Comparison of ENCODE assay signal across 21 mouse cellular contexts in the genomic region with DNA sequence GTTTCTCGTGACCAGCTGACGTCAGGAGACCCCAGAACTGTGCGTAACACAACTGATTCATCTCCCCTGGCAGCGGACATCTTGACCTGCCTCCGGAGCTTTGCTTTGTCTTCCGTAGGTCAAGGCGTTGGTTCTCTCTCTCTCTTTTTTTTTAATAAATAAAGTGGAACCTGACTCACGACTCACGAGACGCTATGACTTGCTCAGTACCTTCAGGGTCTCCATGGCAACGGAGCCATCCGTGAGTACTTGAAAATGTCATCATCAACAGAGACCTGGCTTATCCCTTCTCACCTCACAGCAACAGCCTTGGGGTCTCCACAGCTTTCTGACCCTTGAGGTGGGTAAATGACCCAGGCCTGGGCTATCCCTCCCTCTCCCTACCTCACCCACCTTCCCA.
"Had no signal": no experiment of that assay in that cellular context is flagged by ENCODE, and none has a peak within 500 bp of the region (broad histone marks: within the 10 kb centered on the region; RNA-seq: fewer than 3 reads in every experiment).

No protein-coding gene starts in this region.

- H3K9me3 ChIP-seq: limb, embryonic 12.5 days; limb, embryonic 15.5 days; midbrain, embryonic 12.5 days; neural tube, embryonic 13.5 days; stomach, embryonic 15.5 days had no signal

- H3K36me3 ChIP-seq: limb, embryonic 12.5 days; limb, embryonic 15.5 days; midbrain, embryonic 12.5 days; neural tube, embryonic 13.5 days; stomach, embryonic 15.5 days had no signal

- H3K4me1 ChIP-seq: limb, embryonic 12.5 days; midbrain, embryonic 12.5 days; neural tube, embryonic 13.5 days; stomach, embryonic 15.5 days had no signal

- DNase-seq: kidney, adult 9 months; kidney, postnatal 14 days; kidney, postnatal 4 days; left cerebral cortex, postnatal 4 days; liver, postnatal 0 days; lung, embryonic 14.5 days; lung, postnatal 36 days; retina, postnatal 1 day; right cerebral cortex, postnatal 25 days; spleen, adult 18-20 months; thymus, postnatal 25 days had no signal

- H3K27me3 ChIP-seq: limb, embryonic 12.5 days; limb, embryonic 15.5 days; neural tube, embryonic 13.5 days; stomach, embryonic 15.5 days had no signal

- H3K4me2 ChIP-seq: limb, embryonic 12.5 days; limb, embryonic 15.5 days; liver, embryonic 11.5 days; lung, embryonic 14.5 days; midbrain, embryonic 12.5 days; neural tube, embryonic 13.5 days; stomach, embryonic 15.5 days had no signal

- H3K9ac ChIP-seq: limb, embryonic 12.5 days; limb, embryonic 15.5 days; liver, embryonic 14.5 days; liver, postnatal 0 days; lung, embryonic 14.5 days; midbrain, embryonic 12.5 days; neural tube, embryonic 13.5 days; stomach, embryonic 15.5 days had no signal

- ATAC-seq: liver, postnatal 0 days; lung, postnatal 0 days had no signal

- H3K27ac ChIP-seq: limb, embryonic 12.5 days; limb, embryonic 15.5 days; liver, embryonic 14.5 days; midbrain, embryonic 12.5 days; neural tube, embryonic 13.5 days; stomach, embryonic 15.5 days had no signal

- H3K4me3 ChIP-seq: limb, embryonic 12.5 days; limb, embryonic 15.5 days; megakaryocyte, embryonic 14.5 days; midbrain, embryonic 12.5 days; myocyte; neural tube, embryonic 13.5 days; stomach, embryonic 15.5 days had no signal
